Comparison of ENCODE assay signal across 8 mouse cellular contexts in the genomic region with DNA sequence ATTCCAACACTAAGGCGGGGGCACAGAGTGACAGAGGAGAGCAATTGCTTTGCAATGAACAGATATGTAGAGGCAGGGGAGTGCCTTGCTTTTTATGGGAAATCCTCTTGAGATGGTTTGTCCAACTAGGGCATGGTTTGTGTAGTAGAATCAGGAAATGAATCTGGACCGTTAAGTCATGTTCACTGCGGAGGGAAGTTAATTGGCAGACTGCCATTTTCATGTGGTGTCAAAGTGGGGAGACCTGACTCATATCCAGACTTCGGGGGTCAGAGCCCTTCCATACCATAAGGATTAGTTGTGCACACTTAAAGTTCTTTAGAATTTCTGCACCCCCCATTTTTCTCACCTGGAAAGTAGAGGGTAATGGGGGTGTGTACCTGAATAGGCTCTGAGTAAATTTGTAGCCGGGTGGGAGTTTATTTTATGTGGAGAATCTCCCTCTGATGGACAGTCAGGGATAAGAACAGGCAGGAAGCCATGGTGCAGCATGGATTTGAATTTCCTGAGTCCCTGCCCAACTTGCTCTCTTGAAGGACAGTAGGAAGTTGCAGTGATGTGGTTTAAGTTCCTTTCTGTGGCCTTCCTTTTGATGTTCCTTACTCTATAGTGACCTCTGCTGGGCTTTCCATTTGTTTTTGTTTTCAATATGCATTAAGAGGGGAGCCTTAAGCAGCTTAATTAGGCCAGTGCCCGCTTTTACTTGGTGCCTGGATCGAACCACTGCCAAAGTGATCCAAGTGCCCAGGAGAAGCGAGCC.
DNase-seq lines count a peak whose midpoint lies in the region; ATAC-seq and TF ChIP-seq lines count a peak whose summit lies in the region.

No protein-coding gene starts in this region.

- WGBS in heart, embryonic 14.5 days, result 46% methylated on average over 8 of the region's 8 CpGs
- 37% methylated on average over 8 of the region's 8 CpGs for WGBS in limb, embryonic 14.5 days
- 43% methylated on average over 8 of the region's 8 CpGs for WGBS in thymus, adult 2 months

- no peak overlapping the region for H3K27ac ChIP-seq in gastrocnemius, adult 2 months
- no peak overlapping the region for H3K27ac ChIP-seq in heart, embryonic 14.5 days (replicated peaks in 1 of 2; ENCODE audit: control insufficient read depth in 1 of 2, insufficient read depth in 1 of 2, low read depth in 2 of 2, low read length in 2 of 2)
- no peak overlapping the region for H3K27ac ChIP-seq in limb, embryonic 14.5 days (replicated peaks; ENCODE audit: low read depth, low read length)
- no peak overlapping the region for H3K27ac ChIP-seq in thymus, adult 2 months (ENCODE audit: control insufficient read depth, insufficient read depth, low read length)

- intact Hi-C loops in gastrocnemius, adult 2 months (cut with DNase I), result loop anchor here (5.0 kb wide), 2 partner anchors 159 to 214 kb away; no protein-coding TSS in a partner anchor
- intact Hi-C loops in gastrocnemius, postnatal 14 days (cut with DNase I; ENCODE audit: low total_unique reads), result loop anchor here (5.0 kb wide), 1 partner anchor 169 kb away; no protein-coding TSS in a partner anchor

- no peaks in the 10 kb centered on the region for H3K9me3 ChIP-seq in heart, embryonic 14.5 days (ENCODE audit: control insufficient read depth, low read length)
- H3K9me3 ChIP-seq in limb, embryonic 14.5 days (ENCODE audit: control insufficient read depth, low read length), result no peaks in the 10 kb centered on the region

- H3K27me3 ChIP-seq in heart, embryonic 14.5 days (ENCODE audit: control insufficient read depth, insufficient read depth, low read length), result no peaks in the 10 kb centered on the region
- no peaks in the 10 kb centered on the region for H3K27me3 ChIP-seq in limb, embryonic 14.5 days (ENCODE audit: control insufficient read depth, insufficient read depth, low read length)
- H3K27me3 ChIP-seq in thymus, adult 2 months (ENCODE audit: control insufficient read depth, insufficient read depth, low read length), result no peaks in the 10 kb centered on the region

- ATAC-seq in heart, embryonic 14.5 days (ENCODE audit: insufficient number of reproducible peaks, insufficient read depth, low FRiP score, low read depth), result peak; percentile 29; the same call in 1 of the 2 replicates
- ATAC-seq in limb, embryonic 14.5 days (ENCODE audit: low FRiP score, low read depth), result peak; percentile 31; the same call in 1 of the 2 replicates

- H3K36me3 ChIP-seq in heart, embryonic 14.5 days (ENCODE audit: control insufficient read depth, insufficient read depth, low read length), result peaks cover 6% of the 10 kb centered on the region; the same call in 1 of the 2 replicates
- H3K36me3 ChIP-seq in limb, embryonic 14.5 days (ENCODE audit: control insufficient read depth, insufficient read depth, low read length), result peaks cover 26% of the 10 kb centered on the region
- no peaks in the 10 kb centered on the region for H3K36me3 ChIP-seq in thymus, adult 2 months (ENCODE audit: control insufficient read depth, insufficient read depth, low read length)

- peak; percentile 60 for TF ChIP-seq CTCF in gastrocnemius, adult 2 months (IDR thresholded peaks at IDR 0.05)
- no peak for TF ChIP-seq CTCF in thymus, adult 2 months (IDR thresholded peaks at IDR 0.05; ENCODE audit: borderline replicate concordance, control insufficient read depth, extremely low read depth, insufficient read depth, low read length, poor library complexity)

- no peak overlapping the region for H3K4me3 ChIP-seq in gastrocnemius, adult 2 months
- no peak overlapping the region for H3K4me3 ChIP-seq in heart, embryonic 14.5 days (ENCODE audit: control insufficient read depth in 1 of 2, insufficient read depth in 1 of 2, low read depth in 1 of 2, low read length in 2 of 2)
- no peak overlapping the region for H3K4me3 ChIP-seq in limb, embryonic 14.5 days (replicated peaks; ENCODE audit: low read length)
- H3K4me3 ChIP-seq in thymus, adult 2 months (ENCODE audit: control insufficient read depth, insufficient read depth, low read length), result no peak overlapping the region

- no peak overlapping the region for H3K9ac ChIP-seq in heart, embryonic 14.5 days (ENCODE audit: low read length)
- no peak overlapping the region for H3K9ac ChIP-seq in limb, embryonic 14.5 days (ENCODE audit: low read depth, low read length, severe bottlenecking)

- 0 out of 4 replicates have a peak, but pooled peaks cover 0 to 5% of the 10 kb centered on the region in 2 experiments for H3K4me1 ChIP-seq in heart, embryonic 14.5 days (ENCODE audit: control insufficient read depth in 2 of 2, insufficient read depth in 2 of 2, low read length in 2 of 2)
- H3K4me1 ChIP-seq in limb, embryonic 14.5 days (ENCODE audit: control insufficient read depth, insufficient read depth, low read length), result peaks cover 23% of the 10 kb centered on the region
- H3K4me1 ChIP-seq in thymus, adult 2 months (replicated peaks; ENCODE audit: control insufficient read depth, insufficient read depth, low read length), result no peaks in the 10 kb centered on the region

- DNase-seq in gastrocnemius, adult 2 months, result no peak
- DNase-seq in gastrocnemius, postnatal 14 days, result no peak
- peak; percentile 6 for DNase-seq in thymus, postnatal 0 days (ENCODE audit: low spot score)
- DNase-seq in thymus, adult 18-20 months, result no peak
- DNase-seq in limb, embryonic 14.5 days (ENCODE audit: low spot score), result peak; percentile 58
- DNase-seq in neural tube, embryonic 10.5 days (ENCODE audit: extremely low spot score, low spot score), result no peak
- no peak for DNase-seq in thymus, adult 2 months

- H3K4me2 ChIP-seq in heart, embryonic 14.5 days (ENCODE audit: low read length), result no peak overlapping the region
- H3K4me2 ChIP-seq in limb, embryonic 14.5 days (replicated peaks; ENCODE audit: low read depth, low read length, severe bottlenecking), result no peak overlapping the region

- TF ChIP-seq POLR2A in limb, embryonic 14.5 days (IDR thresholded peaks at IDR 0.05; ENCODE audit: borderline replicate concordance, extremely low read depth, insufficient read depth, insufficient read length), result no peak
- TF ChIP-seq POLR2A in thymus, adult 2 months (IDR thresholded peaks at IDR 0.05; ENCODE audit: control insufficient read depth, extremely low read depth, insufficient read depth, low read length, poor library complexity), result no peak

Comparison
In these comparisons a context has a peak if more than half of its experiments do, and no peak if none do; other contexts are left out.
1. DNase-seq: peak in thymus, postnatal 0 days (single experiment) and limb, embryonic 14.5 days (single experiment); none in gastrocnemius, adult 2 months (single experiment), gastrocnemius, postnatal 14 days (single experiment), thymus, adult 18-20 months (0 of 2), neural tube, embryonic 10.5 days (single experiment) and thymus, adult 2 months (single experiment).